Mouse (Mus musculus): Measurements from ENCODE around the gene Ush2a. TPM values are rescaled to one million over a fixed set of nuclear protein-coding genes. Genes with fewer than 3 reads are reported as not detected.

Ush2a gene
- total and polyA plus RNA-seq, 3 experiments, result under 0.01 to 0.04 TPM; not detected in 1

DNA sequence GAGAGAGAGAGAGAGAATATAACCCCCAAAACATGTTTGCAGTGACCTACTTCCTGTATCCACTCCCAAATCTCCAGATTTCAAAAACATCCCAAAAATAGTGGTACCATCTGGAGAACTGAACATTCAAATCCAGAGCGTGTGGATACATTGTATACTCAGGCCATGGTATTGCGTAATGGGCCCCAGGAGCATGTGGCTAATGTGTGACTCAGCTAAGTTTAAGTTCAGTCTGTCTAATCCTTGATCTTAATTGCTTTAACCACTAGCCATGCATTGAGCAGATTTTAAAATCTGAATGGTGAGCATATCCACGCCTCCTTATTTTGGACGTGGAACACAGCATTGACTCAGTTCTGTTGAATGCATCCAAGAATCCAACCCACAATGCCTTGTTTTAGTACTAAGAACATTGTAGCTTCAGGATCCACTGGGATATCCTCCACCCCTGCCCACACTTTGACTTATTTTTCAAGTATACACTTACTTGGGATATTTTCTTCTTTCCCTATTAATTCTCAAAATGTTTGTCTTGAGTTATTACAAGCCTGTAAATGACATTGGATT is 40.5 kb upstream of the Ush2a start:
- no peaks in the 10 kb centered on the region for H3K4me1 ChIP-seq (ENCODE audit: control insufficient read depth in 1 of 2, insufficient read depth in 2 of 2, low read length in 2 of 2)
- H3K9me3 ChIP-seq (replicated peaks; ENCODE audit: insufficient read depth, low read length), result no peaks in the 10 kb centered on the region
- no peak overlapping the region for H3K27ac ChIP-seq (ENCODE audit: control insufficient read depth, low read depth, low read length)
- H3K36me3 ChIP-seq (ENCODE audit: control insufficient read depth in 1 of 2, insufficient read depth in 2 of 2, low read length in 2 of 2), result no peaks in the 10 kb centered on the region
- no peak overlapping the region for H3K9ac ChIP-seq (ENCODE audit: control insufficient read depth, low read depth, low read length, poor library complexity, severe bottlenecking)
- H3K79me2 ChIP-seq (ENCODE audit: control insufficient read depth, insufficient read depth, low read length, poor library complexity), result no peaks in the 10 kb centered on the region
- no peak overlapping the region for H3K4me3 ChIP-seq (ENCODE audit: control insufficient read depth in 1 of 2, insufficient read depth in 1 of 2, low read depth in 2 of 2, low read length in 2 of 2)
- H3K27me3 ChIP-seq (ENCODE audit: control insufficient read depth in 1 of 2, insufficient read depth in 2 of 2, low read length in 2 of 2), result peaks cover 0 to 1% of the 10 kb centered on the region in 2 experiments; a peak in 3 of 4 replicates
- TF ChIP-seq ZKSCAN1 (IDR thresholded peaks at IDR 0.05; ENCODE audit: low read depth, low read length) (no peak), SIN3A (IDR thresholded peaks at IDR 0.05; ENCODE audit: low read length) (no peak), USF1 (IDR thresholded peaks at IDR 0.05; ENCODE audit: low read depth, low read length) (no peak), TAL1 (IDR thresholded peaks at IDR 0.05; ENCODE audit: low read length) (no peak), NRF1 (IDR thresholded peaks at IDR 0.05; ENCODE audit: insufficient read depth, low read depth, low read length, poor library complexity, severe bottlenecking) (no peak), BHLHE40 (IDR thresholded peaks at IDR 0.05; ENCODE audit: borderline replicate concordance, low read depth, low read length) (no peak), TBP (IDR thresholded peaks at IDR 0.05; ENCODE audit: low read depth, low read length) (no peak), CHD1 (IDR thresholded peaks at IDR 0.05; ENCODE audit: low read depth, low read length) (no peak), SMC3 (IDR thresholded peaks at IDR 0.05; ENCODE audit: low read depth, low read length) (no peak)
- DNase-seq (ENCODE audit: low read depth, low spot score), result no peak

DNA sequence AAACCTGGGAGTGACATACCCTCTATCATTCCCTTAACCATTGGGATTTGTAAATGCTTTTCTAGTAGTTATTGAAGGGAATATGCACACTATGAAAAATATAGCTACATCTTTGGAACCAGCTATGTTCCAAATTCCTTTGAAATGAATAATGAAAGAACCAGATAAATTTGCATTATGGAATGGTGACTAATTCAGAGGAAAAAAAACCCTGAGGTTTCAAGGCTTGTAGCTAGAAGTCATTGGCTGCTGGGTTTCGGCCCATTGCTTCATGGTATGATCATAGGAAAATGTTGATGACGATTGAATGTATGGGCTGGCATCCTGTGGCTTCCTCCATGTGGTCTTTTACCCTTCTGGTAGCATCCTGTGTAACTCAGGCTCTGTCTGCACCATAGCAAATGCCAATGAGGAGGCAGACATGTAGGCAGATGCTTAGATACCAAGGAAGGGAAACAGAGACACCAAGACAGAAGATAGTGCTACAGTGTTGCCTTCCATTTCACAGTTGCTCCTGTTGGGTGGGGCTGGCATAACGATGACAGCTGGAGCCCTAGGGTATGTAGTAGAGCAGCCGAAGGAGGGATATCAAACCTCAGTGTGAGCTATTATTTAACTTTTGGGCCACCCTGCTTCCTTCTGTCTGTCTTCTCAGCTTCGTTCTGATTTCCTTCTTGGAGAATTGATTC is 28.6 kb upstream of the Ush2a start:
- Histone ChIP-seq H3K27me3 (ENCODE audit: control insufficient read depth in 1 of 2, insufficient read depth in 2 of 2, low read length in 2 of 2) (no peaks in the 10 kb centered on the region; a peak in 2 of 4 replicates), H3K4me1 (ENCODE audit: control insufficient read depth in 1 of 2, insufficient read depth in 2 of 2, low read length in 2 of 2) (no peaks in the 10 kb centered on the region), H3K9ac (ENCODE audit: control insufficient read depth, low read depth, low read length, poor library complexity, severe bottlenecking) (no peak overlapping the region), H3K9me3 (replicated peaks; ENCODE audit: insufficient read depth, low read length) (no peaks in the 10 kb centered on the region), H3K27ac (ENCODE audit: control insufficient read depth, low read depth, low read length) (no peak overlapping the region), H3K79me2 (ENCODE audit: control insufficient read depth, insufficient read depth, low read length, poor library complexity) (no peaks in the 10 kb centered on the region), H3K4me3 (ENCODE audit: control insufficient read depth in 1 of 2, insufficient read depth in 1 of 2, low read depth in 2 of 2, low read length in 2 of 2) (no peak overlapping the region), H3K36me3 (ENCODE audit: control insufficient read depth in 1 of 2, insufficient read depth in 2 of 2, low read length in 2 of 2) (no peaks in the 10 kb centered on the region)
- no peak for TF ChIP-seq TBP (IDR thresholded peaks at IDR 0.05; ENCODE audit: low read depth, low read length)
- no peak for DNase-seq (ENCODE audit: low read depth, low spot score)

DNA sequence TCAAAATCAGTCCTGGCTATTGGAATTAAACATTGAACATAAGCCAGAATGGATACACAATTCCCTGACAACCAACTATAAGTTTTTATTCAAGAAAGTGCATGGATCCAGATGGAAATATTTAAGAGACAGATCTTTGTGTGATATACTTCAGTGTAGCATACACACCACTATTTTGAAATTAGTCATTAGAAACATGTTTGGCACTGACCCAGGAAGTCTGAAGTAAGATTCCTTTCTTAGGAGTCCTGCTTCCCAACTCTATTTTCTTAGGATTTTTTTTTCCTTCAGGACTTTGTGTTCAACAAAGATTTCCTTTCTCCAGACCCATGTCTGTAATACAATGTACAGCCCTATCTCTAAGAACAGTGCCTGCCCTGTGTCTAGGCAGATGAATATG is 23.2 kb upstream of the Ush2a start:
- Histone ChIP-seq H3K9ac (ENCODE audit: control insufficient read depth, low read depth, low read length, poor library complexity, severe bottlenecking) (no peak overlapping the region), H3K9me3 (replicated peaks; ENCODE audit: insufficient read depth, low read length) (no peaks in the 10 kb centered on the region), H3K4me1 (ENCODE audit: control insufficient read depth in 1 of 2, insufficient read depth in 2 of 2, low read length in 2 of 2) (no peaks in the 10 kb centered on the region), H3K4me3 (ENCODE audit: control insufficient read depth in 1 of 2, insufficient read depth in 1 of 2, low read depth in 2 of 2, low read length in 2 of 2) (no peak overlapping the region), H3K27ac (ENCODE audit: control insufficient read depth, low read depth, low read length) (no peak overlapping the region), H3K36me3 (ENCODE audit: control insufficient read depth in 1 of 2, insufficient read depth in 2 of 2, low read length in 2 of 2) (no peaks in the 10 kb centered on the region), H3K27me3 (ENCODE audit: control insufficient read depth in 1 of 2, insufficient read depth in 2 of 2, low read length in 2 of 2) (no peaks in the 10 kb centered on the region; a peak in 1 of 4 replicates), H3K79me2 (ENCODE audit: control insufficient read depth, insufficient read depth, low read length, poor library complexity) (no peaks in the 10 kb centered on the region)
- TF ChIP-seq MYB (IDR thresholded peaks at IDR 0.05; ENCODE audit: low read depth, low read length) (no peak), MAX (IDR thresholded peaks at IDR 0.05; ENCODE audit: low read length) (no peak), GABPA (IDR thresholded peaks at IDR 0.05; ENCODE audit: low read depth, low read length) (no peak), EP300 (IDR thresholded peaks at IDR 0.05; ENCODE audit: low read depth in 1 of 2, low read length in 2 of 2) (no peak), USF1 (IDR thresholded peaks at IDR 0.05; ENCODE audit: low read depth, low read length) (no peak), POLR2A (IDR thresholded peaks at IDR 0.05; ENCODE audit: control insufficient read depth in 1 of 2, insufficient read depth in 1 of 2, low read depth in 1 of 2, low read length in 2 of 2, poor library complexity in 1 of 2) (no peak), ZKSCAN1 (IDR thresholded peaks at IDR 0.05; ENCODE audit: low read depth, low read length) (no peak), MEF2A (IDR thresholded peaks at IDR 0.05; ENCODE audit: extremely low read depth, insufficient replicate concordance, low read depth, low read length, poor library complexity, severe bottlenecking) (no peak), NELFE (IDR thresholded peaks at IDR 0.05; ENCODE audit: low read depth, low read length) (no peak), MAZ (IDR thresholded peaks at IDR 0.05; ENCODE audit: low read depth, low read length) (no peak), TAL1 (IDR thresholded peaks at IDR 0.05; ENCODE audit: low read length) (no peak), TBP (IDR thresholded peaks at IDR 0.05; ENCODE audit: low read depth, low read length) (no peak), KAT2A (conservative IDR thresholded peaks at IDR 0.05; ENCODE audit: low read depth, low read length) (no peak), ZMIZ1 (IDR thresholded peaks at IDR 0.05; ENCODE audit: low read depth, low read length) (no peak), USF2 (IDR thresholded peaks at IDR 0.05; ENCODE audit: borderline replicate concordance in 1 of 2, insufficient read depth in 1 of 2, low read depth in 1 of 2, low read length in 2 of 2) (no peak), UBTF (IDR thresholded peaks at IDR 0.05; ENCODE audit: borderline replicate concordance, insufficient read depth, low read depth, low read length) (no peak), RCOR1 (IDR thresholded peaks at IDR 0.05; ENCODE audit: low read depth, low read length) (no peak)
- no peak for DNase-seq (ENCODE audit: low read depth, low spot score)

Measured in MEL (cell line).